Mouse (Mus musculus) kidney, adult 8-10 months (tissue): ENCODE measurements around the gene Kcna3.

ENCODE experiments used
- DNase-seq, 2 experiments: peaks; one replicate each; pipeline ENCODE4 v3.0.0; 2022

The Kcna3 gene

GRCm38 (mm10) chr3:107035521-107036457 is at the start of gene Kcna3:
Kcna3 (plus strand) TSS chr3:107036169.
- peak; percentile 11 to 25 for DNase-seq

GRCm38 (mm10) chr3:106991334-106991733 is 44.6 kb upstream of the Kcna3 start:
- DNase-seq, result no peak

GRCm38 (mm10) chr3:106995347-106995746 is 40.6 kb upstream of the Kcna3 start:
- no peak for DNase-seq

GRCm38 (mm10) chr3:106996186-106996585 is 39.8 kb upstream of the Kcna3 start:
- no peak for DNase-seq

- peak in 1 of 2 experiments; percentile 3 for DNase-seq
Measured at GRCm38 (mm10) chr3:106998370-106998769, 37.6 kb upstream of the Kcna3 start.

GRCm38 (mm10) chr3:107000165-107000564 is 35.8 kb upstream of the Kcna3 start:
- no peak for DNase-seq

- no peak for DNase-seq
Measured at GRCm38 (mm10) chr3:107002249-107003123, 33.5 kb upstream of the Kcna3 start.

- no peak for DNase-seq
Measured at GRCm38 (mm10) chr3:107009329-107010076, 26.5 kb upstream of the Kcna3 start.

GRCm38 (mm10) chr3:107018286-107018685 is 17.7 kb upstream of the Kcna3 start:
- DNase-seq, result no peak

GRCm38 (mm10) chr3:107031547-107031946 is 4.4 kb upstream of the Kcna3 start:
- no peak for DNase-seq

GRCm38 (mm10) chr3:107034776-107035175 is 1.2 kb upstream of the Kcna3 start:
- no peak for DNase-seq

- DNase-seq, result no peak
Measured at GRCm38 (mm10) chr3:107036458-107037039, 580 bp downstream of the Kcna3 start.

- DNase-seq, result no peak
Measured at GRCm38 (mm10) chr3:107037105-107037504, 1.1 kb downstream of the Kcna3 start.

GRCm38 (mm10) chr3:107037536-107038155 is 1.7 kb downstream of the Kcna3 start:
- DNase-seq, result no peak

GRCm38 (mm10) chr3:107038156-107038536 is 2.2 kb downstream of the Kcna3 start:
- no peak for DNase-seq

GRCm38 (mm10) chr3:107038661-107039223 is 2.8 kb downstream of the Kcna3 start:
- no peak for DNase-seq

- DNase-seq, result no peak
Measured at GRCm38 (mm10) chr3:107039306-107039705, 3.3 kb downstream of the Kcna3 start.

- DNase-seq, result no peak
Measured at GRCm38 (mm10) chr3:107040408-107040807, 4.4 kb downstream of the Kcna3 start.

- no peak for DNase-seq
Measured at GRCm38 (mm10) chr3:107041718-107042117, 5.7 kb downstream of the Kcna3 start.

GRCm38 (mm10) chr3:107061468-107061867 is 25.5 kb downstream of the Kcna3 start:
- no peak for DNase-seq

- no peak for DNase-seq
Measured at GRCm38 (mm10) chr3:107062771-107063170, 26.8 kb downstream of the Kcna3 start.
